Mouse (Mus musculus) cerebellum, adult 11-12 months (tissue): ENCODE measurements around the gene BC025920.

ENCODE experiments used
- DNase-seq: peaks from one replicate; pipeline ENCODE4 v3.0.0; 2022

The BC025920 gene

GRCm38 (mm10) chr10:81605974-81606751 is at the start of gene BC025920:
TSS of gene BC025920 (plus strand) at chr10:81606270.
- DNase-seq = peak; percentile 96

- DNase-seq = peak; percentile 37
Measured at GRCm38 (mm10) chr10:81556282-81556681, 49.8 kb upstream of the BC025920 start.

DNA sequence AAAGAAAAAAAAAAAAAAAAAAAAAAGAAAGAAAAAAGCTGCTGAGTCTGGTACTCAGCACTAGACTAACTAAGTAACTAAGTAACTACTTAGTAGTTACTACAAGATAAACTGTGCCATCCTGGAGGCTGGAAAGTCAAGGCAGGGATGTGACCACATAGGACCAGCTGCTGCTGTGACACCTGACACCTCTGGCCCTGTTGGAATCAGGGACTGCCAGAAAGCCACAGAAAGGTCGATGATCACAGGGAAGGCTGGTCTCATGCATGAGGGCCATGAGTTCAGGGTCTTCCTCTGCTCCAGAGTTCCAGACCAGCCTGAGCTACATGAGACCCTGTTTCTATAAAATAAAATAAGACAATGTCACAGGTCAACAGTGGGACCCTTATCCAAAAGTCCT is 48.6 kb upstream of the BC025920 start:
- no peak for DNase-seq

GRCm38 (mm10) chr10:81559163-81559626 is 46.9 kb upstream of the BC025920 start, which contains the start of gene Aes:
TSS of gene Aes (plus strand) at chr10:81559488.
- DNase-seq = peak; percentile 85

- DNase-seq = peak; percentile 80
Measured at GRCm38 (mm10) chr10:81559627-81560539, 46.2 kb upstream of the BC025920 start.

- DNase-seq = peak; percentile 74
Measured at GRCm38 (mm10) chr10:81560719-81561459, 45.2 kb upstream of the BC025920 start.

DNA sequence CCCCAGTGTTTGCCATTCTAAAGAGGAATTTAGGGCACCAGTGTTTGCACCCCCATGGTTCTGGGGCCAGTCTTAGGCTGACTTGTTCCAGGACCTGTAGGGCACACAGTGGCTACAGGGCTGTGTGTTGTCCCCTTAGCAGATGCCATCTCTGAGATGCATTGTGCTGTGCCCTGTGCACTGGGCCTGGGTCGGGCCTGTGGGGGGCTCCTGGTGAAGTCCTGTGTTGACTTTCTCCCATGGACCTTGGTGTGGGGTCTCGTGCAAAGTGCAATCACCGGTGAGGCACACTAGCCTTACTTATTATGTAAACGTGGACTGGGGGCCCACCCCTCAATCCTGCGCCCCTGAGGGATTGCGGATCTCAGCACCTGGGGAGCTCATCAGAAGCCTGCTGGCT is 43.7 kb upstream of the BC025920 start:
- no peak for DNase-seq

GRCm38 (mm10) chr10:81563481-81563880 is 42.6 kb upstream of the BC025920 start:
- DNase-seq = no peak

DNA sequence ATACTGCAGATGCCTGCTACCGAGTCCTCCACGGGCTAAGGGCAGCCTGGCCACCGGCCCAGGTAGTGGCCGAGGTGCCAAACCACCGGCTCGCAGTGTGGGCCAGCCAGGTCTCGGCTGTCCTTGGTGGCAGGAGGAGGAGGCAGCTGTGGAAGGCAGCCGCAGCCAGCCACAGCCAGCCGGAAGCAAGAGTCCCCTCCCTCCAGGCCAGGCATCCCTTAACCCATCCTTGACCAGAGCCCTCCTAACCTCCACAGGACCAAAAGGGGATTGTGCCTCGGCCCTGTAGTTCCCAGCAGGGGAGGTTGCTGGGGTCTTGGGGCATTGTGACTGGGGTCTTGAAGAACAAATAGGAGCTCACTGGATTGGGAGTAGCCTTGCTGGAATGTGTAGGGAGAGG is 41.9 kb upstream of the BC025920 start:
- DNase-seq = peak; percentile 74

- DNase-seq = peak; percentile 83
Measured at GRCm38 (mm10) chr10:81564734-81565133, 41.3 kb upstream of the BC025920 start.

DNA sequence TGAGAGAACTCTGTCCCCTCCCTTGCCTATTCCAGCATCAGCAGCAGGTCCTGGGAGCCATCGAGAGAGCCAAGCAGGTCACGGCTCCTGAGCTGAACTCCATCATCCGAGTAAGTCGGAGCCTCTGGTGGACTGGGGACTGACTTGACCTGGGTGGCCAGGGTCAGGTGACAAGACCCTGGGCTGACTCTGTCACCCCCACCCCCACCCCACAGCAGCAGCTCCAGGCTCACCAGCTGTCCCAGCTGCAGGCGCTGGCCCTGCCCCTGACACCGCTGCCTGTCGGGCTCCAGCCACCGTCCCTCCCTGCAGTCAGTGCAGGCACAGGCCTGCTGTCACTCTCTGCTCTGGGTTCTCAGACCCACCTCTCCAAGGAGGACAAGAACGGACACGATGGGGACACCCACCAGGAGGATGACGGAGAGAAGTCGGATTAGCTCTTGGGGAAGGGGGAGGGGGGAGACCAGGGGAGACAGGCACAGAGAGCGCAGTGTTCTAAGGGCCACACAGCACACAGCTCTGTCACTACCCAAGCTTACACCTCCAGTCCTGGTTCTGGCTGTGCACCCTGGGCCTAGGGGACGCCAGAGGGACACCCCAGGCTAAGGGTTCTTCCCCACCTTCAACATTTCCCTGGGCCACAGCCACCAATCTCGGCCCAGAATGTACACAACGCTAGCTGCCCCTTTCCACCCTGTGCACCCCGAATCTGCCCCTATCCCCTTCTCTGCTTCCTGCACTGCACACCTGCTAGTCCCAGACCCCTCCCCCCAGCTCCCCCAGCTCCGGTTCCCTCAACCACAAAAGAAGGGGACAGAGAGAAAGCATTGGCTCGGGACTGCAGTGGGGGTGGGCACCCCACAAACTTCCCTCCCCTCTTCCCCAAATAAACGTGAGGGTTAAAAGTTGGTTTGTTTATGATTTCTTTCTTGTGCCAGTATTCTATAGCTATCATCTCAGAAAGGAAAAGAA is 40.5 kb upstream of the BC025920 start:
- no peak for DNase-seq

DNA sequence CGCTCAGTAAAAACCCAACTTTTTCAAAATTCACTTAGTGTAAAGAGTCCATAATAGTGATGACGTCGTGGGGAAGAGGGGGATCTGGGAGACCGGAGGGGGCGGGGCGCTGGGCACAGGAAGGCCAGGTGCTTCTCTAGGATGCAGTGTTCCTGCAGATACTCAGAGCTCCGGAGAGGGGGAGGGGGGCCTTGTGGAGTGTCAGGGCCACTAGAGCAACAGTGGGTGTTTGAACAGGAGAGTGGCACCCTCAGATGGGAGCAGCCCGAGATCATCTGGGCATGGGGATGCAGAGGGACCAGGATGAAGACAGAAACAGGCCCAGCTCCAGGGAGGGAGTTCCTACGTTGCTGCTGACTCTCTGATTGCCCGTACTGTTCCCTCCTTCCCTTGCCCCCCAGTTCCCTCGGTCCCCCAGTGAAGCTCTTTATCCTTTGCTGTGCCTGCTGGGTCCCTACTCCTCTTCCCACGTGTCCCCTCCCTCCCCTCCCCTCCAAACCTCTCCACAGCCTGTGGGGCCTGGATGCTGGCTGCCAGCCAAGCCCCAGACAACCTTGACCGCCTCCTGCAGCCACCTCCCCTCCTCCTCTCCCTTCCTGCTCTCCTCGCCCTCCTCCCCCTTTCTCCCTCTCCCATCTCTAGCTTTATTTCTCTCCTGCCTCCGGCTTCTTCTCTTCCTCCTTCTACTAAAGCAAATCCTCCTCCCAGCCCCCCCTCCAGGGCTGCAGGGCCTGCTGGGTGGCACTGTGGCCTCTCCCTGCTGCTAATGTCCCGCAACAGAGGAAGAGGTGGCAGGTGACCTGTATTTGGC is 37.5 kb upstream of the BC025920 start:
- DNase-seq = peak; percentile 73

- DNase-seq = peak; percentile 74
Measured at GRCm38 (mm10) chr10:81569507-81570237, 36.4 kb upstream of the BC025920 start.

- no peak for DNase-seq
Measured at GRCm38 (mm10) chr10:81570238-81570800, 35.8 kb upstream of the BC025920 start.

DNA sequence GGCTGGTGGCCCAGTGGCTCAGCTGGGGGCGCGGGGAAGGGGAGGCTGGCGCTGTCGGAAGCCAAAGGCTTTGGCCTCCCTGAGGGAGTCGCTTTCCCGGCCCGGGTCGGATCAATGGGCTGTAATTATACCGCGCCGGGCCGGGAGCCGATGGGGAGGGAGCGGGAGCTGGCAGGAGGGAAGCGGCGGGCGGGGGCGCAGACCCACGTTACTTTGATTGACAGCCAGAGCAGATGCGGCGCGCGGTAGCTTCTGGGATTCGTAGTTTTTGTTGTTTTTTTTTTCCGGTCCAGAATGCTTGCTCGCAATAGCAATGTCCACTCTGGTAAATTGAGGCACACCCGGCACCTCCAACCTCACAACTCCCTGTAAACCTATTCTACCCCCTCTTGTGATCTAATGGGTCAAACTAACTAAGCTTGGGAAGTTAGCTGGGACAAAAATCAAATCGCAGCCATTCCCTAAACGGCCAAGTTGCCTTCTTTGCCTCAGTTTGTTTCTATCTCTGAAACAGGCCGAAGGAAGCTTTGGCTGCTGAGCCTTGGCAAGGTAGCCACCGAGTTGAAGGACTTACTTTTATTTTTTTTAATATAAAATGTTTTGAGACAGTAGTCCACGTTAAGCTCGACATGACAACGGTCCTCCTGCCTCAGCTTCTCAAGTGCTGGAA is 35.1 kb upstream of the BC025920 start:
- peak; percentile 96 for DNase-seq

- DNase-seq = peak; percentile 100
Measured at GRCm38 (mm10) chr10:81571501-81571876, 34.6 kb upstream of the BC025920 start.

- peak; percentile 78 for DNase-seq
Measured at GRCm38 (mm10) chr10:81572133-81572671, 33.9 kb upstream of the BC025920 start.

GRCm38 (mm10) chr10:81572975-81573374 is 33.1 kb upstream of the BC025920 start:
- DNase-seq = peak; percentile 71
